Mouse (Mus musculus) liver, embryonic 12.5 days (tissue): Measurements from ENCODE around the gene Pcnt. TPM values are rescaled to one million over a fixed set of nuclear protein-coding genes. Genes with fewer than 3 reads are reported as not detected.

Experiments
- ATAC-seq: fragments of 200-750 bp; cut with Nextera tagmentation; 2 replicates; pipeline ENCODE4 v1.8.0; 2017; ENCODE audit warnings: moderate number of reproducible peaks, mild to moderate bottlenecking, moderate library complexity
- H3K27ac ChIP-seq: fragments of 300-500 bp; sonication (generic); 2 replicates; pipeline ENCODE4 v1.5.1; 2016; ENCODE audit warnings: mild to moderate bottlenecking
- H3K27me3 ChIP-seq: fragments of 300-500 bp; sonication (generic); replicated peaks from 2 replicates; pipeline ENCODE4 v1.6.1; 2016; ENCODE audit warnings: mild to moderate bottlenecking, moderate library complexity
- H3K36me3 ChIP-seq: fragments of 300-500 bp; sonication (generic); 2 replicates; pipeline ENCODE4 v1.6.1; 2016; ENCODE audit warnings: mild to moderate bottlenecking, moderate library complexity
- H3K4me1 ChIP-seq: fragments of 300-500 bp; sonication (generic); 2 replicates; pipeline ENCODE4 v1.6.1; 2016
- H3K4me2 ChIP-seq: fragments of 300-500 bp; sonication (generic); 2 replicates; pipeline ENCODE4 v1.6.1; 2016; ENCODE audit warnings: mild to moderate bottlenecking, moderate library complexity
- H3K4me3 ChIP-seq: fragments of 300-500 bp; sonication (generic); 2 replicates; pipeline ENCODE4 v1.5.1; 2016; ENCODE audit warnings: mild to moderate bottlenecking, moderate library complexity
- H3K9ac ChIP-seq: fragments of 300-500 bp; sonication (generic); 2 replicates; pipeline ENCODE4 v1.6.1; 2016; ENCODE audit warnings: mild to moderate bottlenecking, moderate library complexity
- H3K9me3 ChIP-seq: fragments of 300-500 bp; sonication (generic); replicated peaks from 2 replicates; pipeline ENCODE4 v1.6.1; 2016; ENCODE audit warnings: mild to moderate bottlenecking, moderate library complexity
- WGBS: fragments of 180-500 bp; shearing (Covaris S2); methylation state at CpG from one replicate; pipeline ENCODE4 v1.1.7; 2016; ENCODE audit not compliant: insufficient replicate concordance; 5-methylcytosine and 5-hydroxymethylcytosine counted together
- polyA plus RNA-seq: library from polyadenylated mRNA; unstranded; fragments of >200 nt; fragmentation: Nextera tagmentation; extraction: Ambion mirVana; gene quantifications from 2 replicates; pipeline ENCODE4 v1.2.1, GENCODE M21; 2016

Pcnt gene
- polyA plus RNA-seq, 1 experiment from 2014 or later: 12.6 TPM

DNA sequence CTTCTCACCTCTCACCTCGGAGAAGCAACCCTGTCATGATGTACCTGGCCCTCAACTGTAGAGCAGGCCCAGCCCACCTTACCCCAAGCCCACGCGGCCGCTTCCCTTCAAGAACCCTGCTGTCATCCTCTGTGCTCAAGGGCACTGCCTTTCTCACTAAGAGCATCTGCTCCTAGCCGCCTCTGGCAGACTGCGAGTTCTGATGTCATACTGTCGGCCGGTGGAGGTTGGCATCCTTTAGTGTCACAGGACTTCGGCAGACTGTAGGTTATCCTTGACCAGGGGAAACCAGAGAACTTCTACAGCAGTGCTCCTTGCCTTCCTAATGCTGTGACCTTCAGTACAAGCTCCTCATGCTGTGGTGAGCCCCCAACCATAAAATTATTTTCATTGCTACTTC is 51.4 kb downstream of the Pcnt start:
- H3K9me3 ChIP-seq: no peaks in the 10 kb centered on the region
- no peaks in the 10 kb centered on the region for H3K27me3 ChIP-seq
- no peak overlapping the region for H3K9ac ChIP-seq
- H3K4me1 ChIP-seq: no peaks in the 10 kb centered on the region
- no peak overlapping the region for H3K4me3 ChIP-seq
- 91% methylated on average over 9 of the region's 9 CpGs for WGBS
- H3K27ac ChIP-seq: no peak overlapping the region
- no peak for ATAC-seq
- no peak overlapping the region for H3K4me2 ChIP-seq
- peaks cover 95% of the 10 kb centered on the region for H3K36me3 ChIP-seq

DNA sequence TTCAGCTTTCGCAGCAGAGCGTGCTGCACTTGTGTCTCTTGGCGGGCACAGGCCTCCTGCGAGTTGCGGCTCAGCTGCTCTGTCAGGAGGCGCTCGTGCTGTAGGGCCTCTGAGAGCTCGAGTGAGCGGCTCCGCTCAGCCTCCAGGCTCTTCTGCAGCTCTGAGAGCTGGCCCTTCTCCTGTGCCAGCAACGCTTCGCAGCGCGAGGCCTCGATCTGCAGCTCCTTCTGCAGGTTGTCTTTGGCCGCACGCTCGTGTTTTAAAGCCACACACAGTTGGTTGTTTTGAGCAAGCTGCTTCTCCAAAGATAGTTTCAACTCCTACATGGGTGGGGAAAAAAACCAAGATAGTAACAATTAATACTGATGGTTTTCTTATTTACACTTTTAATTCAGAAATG is 67.6 kb downstream of the Pcnt start:
- Histone ChIP-seq H3K4me2 (no peak overlapping the region), H3K9ac (no peak overlapping the region), H3K4me3 (no peak overlapping the region), H3K36me3 (peaks cover 100% of the 10 kb centered on the region), H3K9me3 (no peaks in the 10 kb centered on the region), H3K27me3 (no peaks in the 10 kb centered on the region), H3K27ac (no peak overlapping the region), H3K4me1 (no peaks in the 10 kb centered on the region)
- no peak for ATAC-seq
- WGBS: 94% methylated on average over 18 of the region's 18 CpGs

DNA sequence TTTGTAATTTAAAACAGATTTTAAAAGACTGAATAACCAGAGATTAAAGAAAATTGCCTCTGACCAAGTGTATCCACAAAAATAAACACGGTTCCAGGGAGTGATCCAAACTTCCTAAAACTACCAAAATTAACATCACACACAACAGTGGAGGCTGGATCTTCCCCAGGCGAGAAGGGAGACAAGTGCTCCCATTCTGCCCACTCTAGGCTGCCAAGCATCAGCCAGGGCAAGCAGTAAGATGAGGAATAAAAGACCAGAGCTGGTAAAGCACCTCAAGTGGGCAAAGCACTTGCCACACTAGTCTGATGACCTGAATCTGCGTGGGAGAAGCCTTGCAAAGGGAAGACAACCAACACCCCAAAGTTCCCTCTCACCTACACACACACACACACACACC is 70.8 kb downstream of the Pcnt start:
- H3K27ac ChIP-seq: no peak overlapping the region
- ATAC-seq: no peak
- no peak overlapping the region for H3K9ac ChIP-seq
- no peaks in the 10 kb centered on the region for H3K27me3 ChIP-seq
- 72% methylated on average over 3 of the region's 3 CpGs for WGBS
- H3K4me1 ChIP-seq: no peaks in the 10 kb centered on the region
- no peaks in the 10 kb centered on the region for H3K9me3 ChIP-seq
- H3K4me2 ChIP-seq: no peak overlapping the region
- H3K36me3 ChIP-seq: peaks cover 100% of the 10 kb centered on the region
- H3K4me3 ChIP-seq: no peak overlapping the region

DNA sequence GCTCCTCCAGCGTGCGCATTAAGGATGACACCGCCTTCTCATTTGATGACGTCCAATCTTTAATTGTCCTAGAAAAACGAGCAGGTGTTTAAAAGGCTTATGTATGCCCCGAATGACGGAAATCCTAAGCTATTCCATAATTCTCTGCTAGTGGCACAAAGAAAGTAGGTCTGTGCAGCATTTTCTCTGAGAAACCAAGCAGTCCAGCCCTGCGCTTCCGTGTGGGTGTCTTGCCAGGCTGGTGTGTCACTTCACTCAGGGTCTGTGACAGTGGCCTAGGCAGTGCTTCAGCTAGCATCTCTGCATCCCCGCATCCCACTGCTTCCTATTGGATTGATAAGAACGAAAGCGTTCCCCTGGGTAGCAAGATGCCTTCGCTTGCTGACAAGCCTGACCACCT is 73.8 kb downstream of the Pcnt start:
- no peaks in the 10 kb centered on the region for H3K9me3 ChIP-seq
- H3K27me3 ChIP-seq: no peaks in the 10 kb centered on the region
- no peak overlapping the region for H3K4me3 ChIP-seq
- no peaks in the 10 kb centered on the region for H3K4me1 ChIP-seq
- 90% methylated on average over 13 of the region's 13 CpGs for WGBS
- no peak overlapping the region for H3K9ac ChIP-seq
- H3K4me2 ChIP-seq: no peak overlapping the region
- no peak for ATAC-seq
- no peak overlapping the region for H3K27ac ChIP-seq
- H3K36me3 ChIP-seq: peaks cover 100% of the 10 kb centered on the region

DNA sequence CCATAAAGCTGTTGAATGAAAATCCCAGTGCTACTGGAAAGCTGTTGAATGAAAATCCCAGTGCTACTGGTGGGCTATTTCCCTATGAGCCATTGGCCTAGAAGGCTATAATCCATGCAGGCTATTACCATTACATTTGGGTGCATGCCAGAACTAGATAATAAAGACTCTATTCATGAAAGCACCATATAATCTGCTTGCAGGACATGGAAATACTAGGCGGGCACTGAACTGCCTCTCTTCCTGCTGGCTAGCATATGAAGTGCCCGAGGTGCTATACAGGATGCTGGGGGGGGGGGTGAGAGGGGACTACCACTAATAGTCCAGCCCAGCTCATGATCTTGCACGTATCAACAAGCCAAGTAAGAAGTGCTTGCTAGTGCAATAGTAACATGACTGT is 79.4 kb downstream of the Pcnt start:
- Histone ChIP-seq H3K4me1 (no peaks in the 10 kb centered on the region), H3K27me3 (no peaks in the 10 kb centered on the region), H3K9ac (no peak overlapping the region), H3K36me3 (peaks cover 72% of the 10 kb centered on the region), H3K27ac (no peak overlapping the region), H3K4me2 (no peak overlapping the region), H3K9me3 (no peaks in the 10 kb centered on the region), H3K4me3 (no peak overlapping the region)
- no peak for ATAC-seq
- 72% methylated on average over 3 of the region's 3 CpGs for WGBS

DNA sequence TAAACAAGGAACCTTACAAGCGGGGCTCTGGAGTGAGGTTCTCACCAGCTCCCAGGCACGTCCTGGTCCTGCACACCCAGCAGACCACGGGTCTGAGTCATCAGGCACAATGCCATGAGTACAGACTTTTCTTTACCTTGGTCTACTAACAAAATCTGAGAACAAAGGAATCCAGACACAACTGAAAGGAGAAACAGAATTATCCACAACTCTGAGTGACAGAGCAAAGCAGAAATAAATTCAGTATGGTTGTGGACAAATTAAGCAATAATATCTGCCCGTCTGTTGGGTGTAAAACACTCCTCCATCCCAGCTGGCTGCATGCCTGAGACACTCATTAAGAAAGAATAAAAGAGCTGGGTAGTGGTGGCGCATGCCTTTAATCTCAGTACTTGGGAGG is 84.1 kb downstream of the Pcnt start:
- H3K27ac ChIP-seq: no peak overlapping the region
- no peaks in the 10 kb centered on the region for H3K4me1 ChIP-seq
- H3K27me3 ChIP-seq: no peaks in the 10 kb centered on the region
- H3K36me3 ChIP-seq: peaks cover 72% of the 10 kb centered on the region
- no peak overlapping the region for H3K4me2 ChIP-seq
- no peak for ATAC-seq
- H3K9ac ChIP-seq: no peak overlapping the region
- H3K9me3 ChIP-seq: no peaks in the 10 kb centered on the region
- WGBS: 76% methylated on average over 5 of the region's 5 CpGs
- no peak overlapping the region for H3K4me3 ChIP-seq

DNA sequence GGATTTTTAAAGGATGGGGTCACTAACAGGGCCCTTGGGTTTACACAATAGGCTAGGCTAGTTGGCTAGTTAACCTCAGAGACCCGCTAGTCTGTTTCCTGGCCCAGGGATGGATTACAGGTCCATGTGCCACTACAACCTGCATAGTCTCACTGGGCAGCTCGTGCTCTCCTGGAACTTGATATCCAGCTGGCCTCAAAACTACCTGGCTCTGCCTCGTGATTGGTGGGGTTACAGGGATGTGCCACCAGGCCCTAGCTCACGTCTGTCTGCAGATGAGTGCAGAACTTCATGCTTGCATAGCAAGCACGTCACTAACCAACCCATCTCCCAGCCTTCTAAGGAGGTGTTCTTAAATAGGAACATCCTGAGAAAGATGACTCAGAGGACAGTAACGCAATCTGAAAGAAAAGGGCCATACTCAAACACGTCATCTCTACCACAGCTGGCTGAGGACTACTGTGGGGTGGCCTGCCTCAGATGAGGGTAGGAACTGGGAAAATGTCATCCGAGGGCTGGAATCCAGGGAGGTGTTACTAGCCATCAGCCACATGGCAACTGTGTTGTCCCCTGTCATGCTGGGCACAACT is 85.2 kb downstream of the Pcnt start:
- no peaks in the 10 kb centered on the region for H3K27me3 ChIP-seq
- no peak overlapping the region for H3K27ac ChIP-seq
- H3K9ac ChIP-seq: no peak overlapping the region
- 85% methylated on average over 8 of the region's 8 CpGs for WGBS
- no peak overlapping the region for H3K4me3 ChIP-seq
- no peak overlapping the region for H3K4me2 ChIP-seq
- no peak for ATAC-seq
- H3K9me3 ChIP-seq: no peaks in the 10 kb centered on the region
- no peaks in the 10 kb centered on the region for H3K4me1 ChIP-seq
- peaks cover 74% of the 10 kb centered on the region for H3K36me3 ChIP-seq

DNA sequence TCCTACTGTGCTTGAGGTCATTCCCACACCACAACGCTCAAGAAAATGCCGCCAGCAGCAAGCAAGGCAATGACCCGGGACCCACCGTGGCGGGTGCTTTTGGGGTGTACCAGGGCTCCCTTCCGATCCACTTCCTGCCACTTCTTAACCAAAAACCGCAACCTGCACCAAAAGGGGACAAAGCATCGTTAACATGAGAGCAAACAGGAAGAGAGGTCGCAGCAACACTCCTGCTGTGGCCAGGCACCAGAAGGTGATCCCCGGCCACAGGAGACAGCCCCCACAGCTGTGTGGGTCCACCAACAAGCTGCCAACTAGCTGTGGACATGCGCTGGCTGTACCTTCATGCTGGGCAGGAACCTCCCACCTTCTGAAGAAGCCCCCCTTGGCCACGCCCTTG is 87.6 kb downstream of the Pcnt start:
- 76% methylated on average over 12 of the region's 12 CpGs for WGBS

DNA sequence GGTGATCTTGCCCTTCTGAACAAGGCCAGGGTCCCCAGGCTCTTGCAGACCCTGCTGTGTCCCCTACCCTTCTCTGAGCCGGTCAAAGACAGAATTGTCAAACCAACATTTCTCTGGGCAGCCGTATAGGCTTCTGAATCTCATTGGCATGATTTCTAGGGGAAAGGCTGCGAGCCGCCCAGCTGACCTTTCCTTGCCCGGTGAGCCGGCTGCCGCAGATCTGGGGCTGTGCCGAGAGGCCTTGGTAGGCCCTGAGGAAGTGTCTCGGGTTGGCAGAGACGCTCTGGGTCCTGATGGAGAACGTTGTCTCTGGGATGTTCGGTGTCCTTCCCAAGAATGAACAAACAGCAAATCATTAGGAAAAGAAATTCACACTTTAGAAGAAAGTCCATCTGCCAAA is 88.6 kb downstream of the Pcnt start:
- H3K4me2 ChIP-seq: no peak overlapping the region
- H3K9me3 ChIP-seq: no peaks in the 10 kb centered on the region
- H3K27ac ChIP-seq: no peak overlapping the region
- ATAC-seq: no peak
- no peak overlapping the region for H3K9ac ChIP-seq
- H3K27me3 ChIP-seq: no peaks in the 10 kb centered on the region
- WGBS: 92% methylated on average over 12 of the region's 12 CpGs
- peaks cover 96% of the 10 kb centered on the region for H3K36me3 ChIP-seq
- no peak overlapping the region for H3K4me3 ChIP-seq
- no peaks in the 10 kb centered on the region for H3K4me1 ChIP-seq

More for the DNA sequence above, 87.6 kb downstream of the Pcnt start:
- H3K9ac ChIP-seq: no peak overlapping the region
- H3K27ac ChIP-seq: no peak overlapping the region
- peaks cover 86% of the 10 kb centered on the region for H3K36me3 ChIP-seq
- ATAC-seq: no peak
- H3K4me2 ChIP-seq: no peak overlapping the region
- no peaks in the 10 kb centered on the region for H3K4me1 ChIP-seq
- H3K4me3 ChIP-seq: no peak overlapping the region
- no peaks in the 10 kb centered on the region for H3K9me3 ChIP-seq
- no peaks in the 10 kb centered on the region for H3K27me3 ChIP-seq

DNA sequence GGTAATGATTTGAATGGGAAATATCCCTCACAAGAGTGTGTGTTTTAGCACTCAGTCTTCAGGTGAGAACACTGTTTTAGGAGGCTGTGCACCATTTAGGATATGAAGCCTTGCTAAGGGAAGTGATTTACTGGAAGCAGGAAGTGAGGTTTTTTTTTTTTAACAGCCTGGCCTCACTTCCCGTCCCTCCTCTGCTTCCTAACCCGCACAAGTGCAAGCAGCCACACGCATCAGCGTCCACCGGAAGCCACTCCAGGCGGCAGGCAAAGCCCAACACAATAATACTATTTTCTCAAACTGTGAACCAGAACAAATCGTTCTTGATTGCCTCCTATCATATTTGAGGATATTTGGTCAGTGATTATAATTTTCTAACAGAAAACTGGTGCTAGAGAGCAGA is 90.6 kb downstream of the Pcnt start:
- no peak overlapping the region for H3K27ac ChIP-seq
- H3K9me3 ChIP-seq: no peaks in the 10 kb centered on the region
- ATAC-seq: no peak
- 74% methylated on average over 7 of the region's 7 CpGs for WGBS
- no peaks in the 10 kb centered on the region for H3K4me1 ChIP-seq
- peaks cover 80% of the 10 kb centered on the region for H3K36me3 ChIP-seq
- no peak overlapping the region for H3K4me2 ChIP-seq
- H3K9ac ChIP-seq: no peak overlapping the region
- H3K27me3 ChIP-seq: no peaks in the 10 kb centered on the region
- no peak overlapping the region for H3K4me3 ChIP-seq

DNA sequence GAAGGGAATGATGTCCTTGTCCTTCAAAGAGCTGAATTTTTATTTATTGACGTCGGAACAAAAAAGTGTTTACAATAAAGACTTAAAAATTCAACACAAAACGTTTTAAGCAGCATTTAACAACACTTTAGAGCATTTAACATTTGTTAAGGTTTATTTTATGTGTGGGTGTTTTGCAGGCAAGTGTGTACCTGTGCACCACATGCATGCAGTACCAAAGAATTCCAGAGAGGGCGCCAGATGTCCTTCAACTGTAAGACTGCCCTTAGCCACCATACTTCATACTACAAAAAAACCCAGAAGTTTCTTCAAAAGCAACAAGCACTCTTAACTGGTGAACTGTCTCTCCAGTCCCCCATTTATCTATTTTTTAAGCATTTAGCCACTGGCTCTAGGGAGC is 96.0 kb downstream of the Pcnt start:
- WGBS: 6% methylated on average over 4 of the region's 4 CpGs
- Histone ChIP-seq H3K27ac (no peak overlapping the region), H3K9ac (no peak overlapping the region), H3K9me3 (no peaks in the 10 kb centered on the region), H3K4me3 (peak overlapping the region; percentile 83), H3K4me2 (peak overlapping the region; percentile 99), H3K27me3 (peaks cover 8% of the 10 kb centered on the region; the same call in 1 of the 2 replicates), H3K36me3 (peaks cover 27% of the 10 kb centered on the region), H3K4me1 (peaks cover 25% of the 10 kb centered on the region)
- no peak for ATAC-seq

DNA sequence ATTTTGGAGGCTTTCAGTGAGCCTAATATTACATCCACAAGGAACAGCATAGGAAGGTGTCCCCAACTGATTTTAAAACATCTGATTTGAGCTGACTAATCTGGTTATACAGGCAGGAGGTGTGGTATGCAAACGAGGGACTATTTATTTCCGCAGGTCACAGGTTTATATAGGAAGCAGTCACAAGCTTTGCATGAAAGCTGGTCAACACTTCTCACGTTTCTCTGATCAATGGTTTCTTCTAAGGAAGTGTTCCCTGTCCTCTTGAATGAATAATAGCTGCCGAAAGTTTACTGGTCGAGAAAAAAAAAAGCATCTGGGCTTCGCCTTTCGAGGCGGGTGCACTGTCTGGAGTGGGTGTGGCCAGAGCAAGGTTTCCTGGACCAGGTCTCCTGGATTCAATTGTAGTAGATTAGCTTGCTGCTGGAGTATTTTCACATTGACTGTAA is 96.5 kb downstream of the Pcnt start:
- Histone ChIP-seq H3K9me3 (no peaks in the 10 kb centered on the region), H3K27ac (no peak overlapping the region), H3K9ac (peak overlapping the region; percentile 74), H3K4me2 (peak overlapping the region; percentile 99), H3K36me3 (peaks cover 21% of the 10 kb centered on the region), H3K27me3 (peaks cover 8% of the 10 kb centered on the region; the same call in 1 of the 2 replicates), H3K4me1 (peaks cover 25% of the 10 kb centered on the region), H3K4me3 (peak overlapping the region; percentile 83)
- WGBS: 10% methylated on average over 8 of the region's 8 CpGs
- 0 out of 2 replicates have a peak, but pooled peaks have one; percentile 36 for ATAC-seq

DNA sequence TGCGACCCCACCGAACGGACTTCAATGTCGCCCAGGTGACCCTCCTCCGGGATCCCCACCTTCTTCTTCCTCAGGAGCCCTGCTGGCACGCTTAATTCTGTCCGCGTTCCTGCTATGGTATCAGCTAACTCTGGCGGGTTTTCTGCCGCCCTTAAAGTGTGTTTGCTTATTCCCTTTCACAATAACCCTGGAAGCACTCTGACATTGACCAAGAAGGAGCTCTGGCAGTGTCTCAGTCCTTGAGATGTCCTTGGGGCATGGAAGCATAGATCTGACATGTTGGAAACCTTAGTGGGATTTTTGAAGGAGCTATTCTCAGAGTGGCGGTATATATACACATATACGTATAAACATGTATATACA is 97.1 kb downstream of the Pcnt start:
- peak overlapping the region; percentile 77 for H3K27ac ChIP-seq
- H3K27me3 ChIP-seq: peaks cover 8% of the 10 kb centered on the region; the same call in 1 of the 2 replicates
- peak overlapping the region; percentile 83 for H3K4me3 ChIP-seq
- peaks cover 16% of the 10 kb centered on the region for H3K36me3 ChIP-seq
- H3K4me2 ChIP-seq: peak overlapping the region; percentile 99
- WGBS: 4% methylated on average over 12 of the region's 12 CpGs
- ATAC-seq: peak; percentile 31
- H3K9ac ChIP-seq: peak overlapping the region; percentile 74
- no peaks in the 10 kb centered on the region for H3K9me3 ChIP-seq
- H3K4me1 ChIP-seq: peaks cover 25% of the 10 kb centered on the region
